In the genomic region with DNA sequence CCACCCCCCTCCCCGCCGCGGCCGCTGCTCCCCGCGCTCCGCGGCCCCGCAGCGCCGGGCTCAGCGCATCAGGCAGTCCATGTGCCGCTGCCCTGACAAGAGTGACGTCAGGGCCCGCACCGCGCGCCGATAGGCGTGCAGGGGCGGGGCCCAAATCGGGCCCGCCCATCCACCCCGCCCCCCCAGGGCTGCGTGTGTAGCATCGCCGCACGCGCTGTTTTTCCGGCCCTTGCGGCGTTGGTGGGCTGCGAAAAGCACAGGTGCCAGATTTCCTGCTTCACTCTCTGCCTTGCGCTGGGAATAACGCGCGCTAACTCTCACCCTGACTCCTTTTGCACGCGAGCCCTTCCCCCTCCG, we compare ENCODE assay signal across 8 mouse cellular contexts. TPM values are rescaled to one million over a fixed set of nuclear protein-coding genes. Genes with fewer than 3 reads are reported as not detected.
A peak's percentile ranks its signal among the peaks of the same experiment; 100 is the strongest.
DNase-seq lines count a peak whose midpoint lies in the region; ATAC-seq lines count a peak whose summit lies in the region.

TSS of gene Hlf (minus strand) at position 79 of the 357 bp plus-strand sequence.

- DNase-seq in CD8-positive naive resting alpha-beta T cell, adult 2 months (ENCODE audit: low read depth in 2 of 2, low spot score in 2 of 2): peak; percentile 65 to 70
- peak; percentile 78 for DNase-seq in c-Kit-positive CD71-negative TER-119-negative erythroid progenitor cells, embryonic 14.5 days (ENCODE audit: low read depth)
- peak; percentile 96 for DNase-seq in forebrain, embryonic 11.5 days (ENCODE audit: low spot score)
- DNase-seq in kidney, postnatal 14 days: peak; percentile 95
- peak; percentile 88 for DNase-seq in naive thymus-derived CD4-positive, alpha-beta T cell, adult 2 months (ENCODE audit: low read depth)
- DNase-seq in splenic B cell, adult 2 months (ENCODE audit: low read depth, low spot score): peak; percentile 64

- no peaks in the 10 kb centered on the region for H3K9me3 ChIP-seq in forebrain, embryonic 11.5 days (ENCODE audit: control insufficient read depth, low read length)
- H3K9me3 ChIP-seq in heart, embryonic 15.5 days (replicated peaks): no peaks in the 10 kb centered on the region
- no peaks in the 10 kb centered on the region for H3K9me3 ChIP-seq in liver, embryonic 12.5 days (replicated peaks)

- ATAC-seq in forebrain, embryonic 11.5 days (replicated peaks; ENCODE audit: low FRiP score): peak; percentile 96
- peak; percentile 95 for ATAC-seq in heart, embryonic 15.5 days (replicated peaks; ENCODE audit: insufficient number of reproducible peaks, insufficient read depth, low FRiP score, low read depth)
- ATAC-seq in liver, embryonic 12.5 days: peak; percentile 88

- WGBS in forebrain, embryonic 11.5 days: 1% methylated on average over 39 of the region's 40 CpGs
- WGBS in heart, embryonic 15.5 days: under 1% methylated on average over 40 of the region's 40 CpGs
- WGBS in liver, embryonic 12.5 days (ENCODE audit: insufficient replicate concordance): under 1% methylated on average over 35 of the region's 40 CpGs

- H3K9ac ChIP-seq in forebrain, embryonic 11.5 days (ENCODE audit: low read length): peak within 1 kb of the TSS; percentile 33
- peak within 1 kb of the TSS; percentile 60 for H3K9ac ChIP-seq in heart, embryonic 15.5 days
- 0 out of 2 replicates have a peak within 1 kb of the TSS, but pooled peaks have one; percentile 40 for H3K9ac ChIP-seq in liver, embryonic 12.5 days

- peaks cover 15% of the 10 kb centered on the region for H3K4me1 ChIP-seq in forebrain, embryonic 11.5 days (replicated peaks; ENCODE audit: control insufficient read depth, insufficient read depth, low read length)
- H3K4me1 ChIP-seq in heart, embryonic 15.5 days (replicated peaks): peaks cover 25% of the 10 kb centered on the region
- peaks cover 28% of the 10 kb centered on the region for H3K4me1 ChIP-seq in liver, embryonic 12.5 days

- H3K27me3 ChIP-seq in forebrain, embryonic 11.5 days (ENCODE audit: control insufficient read depth, insufficient read depth, low read length): peaks cover 32% of the 10 kb centered on the region
- peaks cover 7% of the 10 kb centered on the region for H3K27me3 ChIP-seq in heart, embryonic 15.5 days
- peaks cover 67% of the 10 kb centered on the region for H3K27me3 ChIP-seq in liver, embryonic 12.5 days (replicated peaks)
- H3K27me3 ChIP-seq in splenic B cell, adult 2 months (ENCODE audit: control insufficient read depth, insufficient read depth, low read length, poor library complexity, severe bottlenecking): peaks cover 7% of the 10 kb centered on the region

- H3K4me2 ChIP-seq in forebrain, embryonic 11.5 days (ENCODE audit: low read depth, low read length, severe bottlenecking): peak within 1 kb of the TSS; percentile 90
- H3K4me2 ChIP-seq in heart, embryonic 15.5 days: peak within 1 kb of the TSS; percentile 99
- peak within 1 kb of the TSS; percentile 70 for H3K4me2 ChIP-seq in liver, embryonic 12.5 days

- H3K4me3 ChIP-seq in forebrain, embryonic 11.5 days (ENCODE audit: low read depth, low read length): peak within 1 kb of the TSS; percentile 39
- H3K4me3 ChIP-seq in heart, embryonic 15.5 days: peak within 1 kb of the TSS; percentile 66
- H3K4me3 ChIP-seq in liver, embryonic 12.5 days: peak within 1 kb of the TSS; percentile 52

- no peaks in the 10 kb centered on the region for H3K36me3 ChIP-seq in forebrain, embryonic 11.5 days (ENCODE audit: control insufficient read depth, insufficient read depth, low read length)
- H3K36me3 ChIP-seq in heart, embryonic 15.5 days: no peaks in the 10 kb centered on the region
- H3K36me3 ChIP-seq in liver, embryonic 12.5 days: no peaks in the 10 kb centered on the region
- H3K36me3 ChIP-seq in splenic B cell, adult 2 months (ENCODE audit: control insufficient read depth, insufficient read depth, low read length, poor library complexity, severe bottlenecking): no peaks in the 10 kb centered on the region

- H3K27ac ChIP-seq in forebrain, embryonic 11.5 days (ENCODE audit: low read depth, low read length): no peak within 1 kb of the TSS
- no peak within 1 kb of the TSS for H3K27ac ChIP-seq in heart, embryonic 15.5 days
- no peak within 1 kb of the TSS for H3K27ac ChIP-seq in liver, embryonic 12.5 days

RNA-seq across cellular contexts. Expression of gene Hlf, which starts in this region (rescaled TPM):
- 1.2 and 2.2 TPM in 2 replicates for polyA plus RNA-seq in forebrain, embryonic 11.5 days (2014; fragmentation: Nextera tagmentation; extraction: Ambion mirVana)
- 4.7 and 4.9 TPM in 2 replicates for polyA plus RNA-seq in heart, embryonic 15.5 days (2015; fragmentation: Nextera tagmentation; extraction: Ambion mirVana)
- 5.0 and 7.0 TPM in 2 replicates for polyA plus RNA-seq in liver, embryonic 12.5 days (2016; fragmentation: Nextera tagmentation; extraction: Ambion mirVana)
